Mouse (Mus musculus): ENCODE measurements around the gene Grid1.

DNA sequence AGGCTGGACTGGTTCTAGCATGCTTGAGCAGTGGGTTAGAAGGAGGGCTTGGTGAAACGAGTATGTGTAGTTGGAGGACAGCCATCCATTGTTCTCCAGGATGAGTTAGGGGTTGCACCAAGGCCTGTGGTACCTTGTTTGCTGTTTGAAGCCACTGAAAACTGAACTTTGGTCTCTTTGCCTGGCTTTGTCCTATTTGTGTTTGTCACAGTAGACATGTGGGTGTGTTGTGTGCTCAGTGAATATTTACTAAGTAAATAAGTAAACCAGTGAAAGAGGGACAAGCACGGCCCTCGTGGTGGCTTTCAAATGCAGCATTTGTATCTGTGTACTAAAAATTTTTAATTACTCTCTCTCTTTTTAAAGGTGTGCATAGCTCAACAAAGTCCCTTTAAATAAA is 334.5 kb downstream of the Grid1 start:
- TF ChIP-seq CTCF (conservative IDR thresholded peaks at IDR 0.05; ENCODE audit: low read length), result no peak
- TF ChIP-seq POU5F1 (IDR thresholded peaks at IDR 0.05; ENCODE audit: borderline replicate concordance, low read length), result no peak
- TF ChIP-seq NANOG (IDR thresholded peaks at IDR 0.05; ENCODE audit: borderline replicate concordance, low read length), result no peak

Data from E14TG2a.4 (cell line).